Mouse (Mus musculus) intestine, embryonic 16.5 days (tissue): ENCODE data around the gene Kbtbd4. TPM values are rescaled to one million over a fixed set of nuclear protein-coding genes. Genes with fewer than 3 reads are reported as not detected.
A peak's percentile ranks its signal among the peaks of the same experiment; 100 is the strongest.

Experiments
- ATAC-seq: fragments of 200-750 bp; cut with Nextera tagmentation; 2 replicates; pipeline ENCODE4 v1.8.0; 2017; ENCODE audit warnings: moderate TSS enrichment, moderate library complexity
- H3K27ac ChIP-seq: fragments of 300-500 bp; sonication (generic); 2 replicates; pipeline ENCODE4 v1.5.1; 2014; ENCODE audit warnings: mild to moderate bottlenecking, low read length
- H3K27me3 ChIP-seq: fragments of 300-500 bp; sonication (generic); replicated peaks from 2 replicates; pipeline ENCODE4 v1.6.1; 2014; ENCODE audit warnings: low read length, control low read depth, mixed read lengths; ENCODE audit not compliant: control insufficient read depth, insufficient read depth
- H3K36me3 ChIP-seq: fragments of 300-500 bp; sonication (generic); 2 replicates; pipeline ENCODE4 v1.6.1; 2014; ENCODE audit warnings: low read length, control low read depth; ENCODE audit not compliant: control insufficient read depth, insufficient read depth
- H3K4me1 ChIP-seq: fragments of 300-500 bp; sonication (generic); 2 replicates; pipeline ENCODE4 v1.6.1; 2014; ENCODE audit warnings: low read length, control low read depth, mixed read lengths; ENCODE audit not compliant: control insufficient read depth, insufficient read depth
- H3K4me2 ChIP-seq: fragments of 300-500 bp; sonication (generic); 2 replicates; pipeline ENCODE4 v1.6.1; 2014; ENCODE audit warnings: low read depth, low read length, control low read depth
- H3K4me3 ChIP-seq: fragments of 300-500 bp; sonication (generic); 2 replicates; pipeline ENCODE4 v1.5.1; 2014; ENCODE audit warnings: mild to moderate bottlenecking, low read length
- H3K9ac ChIP-seq: fragments of 300-500 bp; sonication (generic); 2 replicates; pipeline ENCODE4 v1.6.1; 2014; ENCODE audit warnings: low read depth, low read length
- H3K9me3 ChIP-seq: fragments of 300-500 bp; sonication (generic); 2 replicates; pipeline ENCODE4 v1.6.1; 2016; ENCODE audit warnings: low read length, control low read depth; ENCODE audit not compliant: control insufficient read depth
- WGBS: fragments of 180-500 bp; shearing (Covaris S2); extraction: QIAGEN DNeasy Blood & Tissue Kit; methylation state at CpG from one replicate; pipeline ENCODE4 v1.1.7; 2014; 5-methylcytosine and 5-hydroxymethylcytosine counted together
- polyA plus RNA-seq: library from polyadenylated mRNA; unstranded; fragments of >200 nt; fragmentation: Nextera tagmentation; extraction: Ambion mirVana; gene quantifications from 2 replicates; pipeline ENCODE4 v1.2.1, GENCODE M21; 2015

Gene Kbtbd4
- polyA plus RNA-seq, 1 experiment from 2014 or later: 27.1 TPM

- no peaks in the 10 kb centered on the region for H3K36me3 ChIP-seq
- H3K9me3 ChIP-seq: no peaks in the 10 kb centered on the region
- peak within 1 kb of the TSS; percentile 95 for H3K27ac ChIP-seq
- H3K27me3 ChIP-seq: no peaks in the 10 kb centered on the region
- H3K9ac ChIP-seq: peak within 1 kb of the TSS; percentile 92
- WGBS: under 1% methylated on average over 96 of the region's 113 CpGs
- peak; percentile 97 for ATAC-seq
- H3K4me3 ChIP-seq: peak within 1 kb of the TSS; percentile 97
- H3K4me2 ChIP-seq: peak within 1 kb of the TSS; percentile 65
- peaks cover 16% of the 10 kb centered on the region for H3K4me1 ChIP-seq
Measured at GRCm38 (mm10) chr2:90940233-90941229, 36.0 kb downstream of the Kbtbd4 start, which contains the start of gene Celf1. Gene Celf1, plus strand, starts transcription at chr2:90940382.

DNA sequence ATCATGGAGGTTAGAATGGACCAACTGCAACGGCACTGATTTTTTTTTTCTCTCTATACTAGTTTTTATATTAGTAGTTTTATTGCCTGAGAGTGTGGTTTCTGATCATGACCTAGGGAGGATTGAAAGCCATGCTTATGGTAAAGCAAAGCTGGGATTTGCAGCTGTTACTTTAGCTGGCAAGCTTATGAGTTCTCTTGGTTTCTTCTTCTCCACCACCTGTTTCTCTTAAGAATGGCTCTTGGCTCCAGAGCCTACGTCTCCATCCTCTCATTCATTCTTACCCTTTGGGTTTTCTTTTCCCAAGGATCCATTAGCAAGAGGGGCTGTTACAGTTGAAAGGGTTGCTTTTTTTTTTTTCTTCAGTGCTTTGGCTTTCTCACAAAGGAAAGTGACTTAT, 37.2 kb downstream of the Kbtbd4 start:
- H3K9ac ChIP-seq: no peak overlapping the region
- H3K4me2 ChIP-seq: peak overlapping the region; percentile 65
- H3K4me3 ChIP-seq: peak overlapping the region; percentile 97; the same call in 1 of the 2 replicates
- 48% methylated on average over 2 of the region's 2 CpGs for WGBS
- H3K36me3 ChIP-seq: no peaks in the 10 kb centered on the region
- H3K27ac ChIP-seq: no peak overlapping the region
- peaks cover 16% of the 10 kb centered on the region for H3K4me1 ChIP-seq
- H3K9me3 ChIP-seq: no peaks in the 10 kb centered on the region
- no peaks in the 10 kb centered on the region for H3K27me3 ChIP-seq
- ATAC-seq: no peak

- H3K4me2 ChIP-seq: no peak overlapping the region
- H3K27me3 ChIP-seq: no peaks in the 10 kb centered on the region
- 81% methylated on average over 5 of the region's 5 CpGs for WGBS
- no peak overlapping the region for H3K27ac ChIP-seq
- H3K36me3 ChIP-seq: no peaks in the 10 kb centered on the region
- no peak overlapping the region for H3K4me3 ChIP-seq
- peaks cover 7% of the 10 kb centered on the region; the same call in 1 of the 2 replicates for H3K4me1 ChIP-seq
- H3K9me3 ChIP-seq: no peaks in the 10 kb centered on the region
- ATAC-seq: peak; percentile 28; the same call in 1 of the 2 replicates
- H3K9ac ChIP-seq: 0 out of 2 replicates have a peak overlapping the region, but pooled peaks have one; percentile 2
Measured at GRCm38 (mm10) chr2:90950149-90950548, 45.6 kb downstream of the Kbtbd4 start.

- no peaks in the 10 kb centered on the region for H3K9me3 ChIP-seq
- ATAC-seq: peak; percentile 75
- H3K36me3 ChIP-seq: no peaks in the 10 kb centered on the region
- no peaks in the 10 kb centered on the region for H3K27me3 ChIP-seq
- peaks cover 7% of the 10 kb centered on the region; the same call in 1 of the 2 replicates for H3K4me1 ChIP-seq
- no peak overlapping the region for H3K4me2 ChIP-seq
- H3K4me3 ChIP-seq: no peak overlapping the region
- 0 out of 2 replicates have a peak overlapping the region, but pooled peaks have one; percentile 2 for H3K9ac ChIP-seq
- H3K27ac ChIP-seq: no peak overlapping the region
Measured at GRCm38 (mm10) chr2:90950582-90951194, 46.1 kb downstream of the Kbtbd4 start.

DNA sequence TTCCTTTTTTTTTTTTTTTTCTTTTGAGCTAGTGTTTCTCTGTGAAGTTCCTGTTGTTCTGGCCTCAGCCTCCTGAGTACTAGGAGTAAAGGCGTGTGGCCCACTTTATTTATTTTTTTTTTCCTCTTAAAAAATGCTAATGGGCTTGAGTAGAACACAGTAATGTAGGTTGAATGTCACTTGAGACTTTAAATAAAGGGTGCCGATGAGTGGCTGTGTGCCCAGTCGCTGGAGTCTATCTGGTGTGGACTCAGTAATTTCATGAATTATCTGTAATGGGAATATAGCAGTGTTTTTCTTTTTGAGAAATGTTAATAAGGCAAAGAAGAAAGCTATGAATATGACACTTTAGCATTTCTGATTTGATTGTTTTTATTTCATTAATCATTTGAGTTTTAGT, 48.9 kb downstream of the Kbtbd4 start:
- peaks cover 7% of the 10 kb centered on the region; the same call in 1 of the 2 replicates for H3K4me1 ChIP-seq
- no peaks in the 10 kb centered on the region for H3K27me3 ChIP-seq
- H3K4me3 ChIP-seq: no peak overlapping the region
- H3K4me2 ChIP-seq: no peak overlapping the region
- H3K36me3 ChIP-seq: no peaks in the 10 kb centered on the region
- no peak overlapping the region for H3K9ac ChIP-seq
- H3K27ac ChIP-seq: no peak overlapping the region
- whole genome bisulfite sequencing: 72% methylated on average over 3 of the region's 3 CpGs
- ATAC-seq: no peak
- no peaks in the 10 kb centered on the region for H3K9me3 ChIP-seq

DNA sequence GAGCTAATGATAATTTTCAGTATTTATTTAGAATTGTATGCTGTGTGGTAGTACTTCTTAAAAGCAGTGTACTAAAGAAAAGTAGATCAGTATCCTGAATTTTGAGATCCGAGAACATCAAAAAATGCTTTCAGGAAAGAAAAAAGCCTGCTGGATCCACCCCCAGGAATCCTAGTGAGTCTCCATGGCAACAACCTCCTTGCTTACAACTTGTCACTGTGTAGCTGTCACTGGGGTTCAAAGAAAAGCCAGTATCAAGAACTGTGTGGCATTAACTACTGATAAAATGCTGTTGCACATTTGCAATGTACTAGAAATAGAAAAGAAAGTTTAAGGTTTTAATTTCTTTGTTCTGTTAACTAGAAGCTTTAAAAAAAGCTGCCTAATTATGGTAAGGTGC, 51.5 kb downstream of the Kbtbd4 start:
- 65% methylated on average over 1 of the region's 1 CpGs for whole genome bisulfite sequencing

GRCm38 (mm10) chr2:90958856-90959255, 54.3 kb downstream of the Kbtbd4 start:
- Histone ChIP-seq H3K9me3 (no peaks in the 10 kb centered on the region), H3K4me1 (no peaks in the 10 kb centered on the region), H3K4me2 (no peak overlapping the region), H3K27ac (no peak overlapping the region), H3K4me3 (no peak overlapping the region), H3K9ac (no peak overlapping the region), H3K27me3 (no peaks in the 10 kb centered on the region), H3K36me3 (no peaks in the 10 kb centered on the region)
- 83% methylated on average over 3 of the region's 3 CpGs for WGBS
- ATAC-seq: no peak

More for the DNA sequence above, 51.5 kb downstream of the Kbtbd4 start:
- Histone ChIP-seq H3K9ac (no peak overlapping the region), H3K27ac (no peak overlapping the region), H3K9me3 (no peaks in the 10 kb centered on the region), H3K36me3 (no peaks in the 10 kb centered on the region), H3K4me1 (peaks cover 2% of the 10 kb centered on the region; the same call in 1 of the 2 replicates), H3K4me3 (no peak overlapping the region), H3K4me2 (no peak overlapping the region), H3K27me3 (no peaks in the 10 kb centered on the region)
- ATAC-seq: no peak

DNA sequence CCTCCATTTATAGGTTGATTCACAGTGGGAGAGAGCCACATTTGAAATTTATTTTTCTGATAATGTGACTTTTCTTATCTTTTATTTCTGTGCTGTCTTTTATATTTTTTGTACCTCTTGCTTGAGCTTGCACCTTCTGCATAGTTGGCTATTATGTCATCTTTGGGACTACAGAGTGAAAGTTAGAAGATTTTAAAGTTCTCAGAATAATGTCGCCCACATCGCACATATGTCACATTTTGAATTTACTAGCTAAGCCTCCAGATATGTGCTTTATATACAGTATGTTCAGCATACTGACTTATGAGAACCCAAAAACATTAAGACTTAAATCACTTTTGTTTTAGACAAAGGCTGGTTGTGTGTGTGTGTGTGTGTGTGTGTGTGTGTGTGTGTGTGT, 55.5 kb downstream of the Kbtbd4 start:
- Histone ChIP-seq H3K27ac (no peak overlapping the region), H3K4me1 (0 out of 2 replicates have a peak, but pooled peaks cover 4% of the 10 kb centered on the region), H3K9ac (no peak overlapping the region), H3K9me3 (no peaks in the 10 kb centered on the region), H3K27me3 (no peaks in the 10 kb centered on the region), H3K4me2 (no peak overlapping the region), H3K4me3 (no peak overlapping the region), H3K36me3 (no peaks in the 10 kb centered on the region)
- 91% methylated on average over 2 of the region's 2 CpGs for WGBS
- no peak for ATAC-seq
